Mouse (Mus musculus) erythroblast, adult 5-6 weeks (primary cell): ENCODE data around the gene Car10. TPM values are rescaled to one million over a fixed set of nuclear protein-coding genes. Genes with fewer than 3 reads are reported as not detected.

Experiments
- ATAC-seq: replicated peaks from 2 replicates; pipeline ENCODE4 v1.8.0; 2016; ENCODE audit warnings: moderate number of reproducible peaks, mild to moderate bottlenecking, moderate TSS enrichment, inconsistent platforms; ENCODE audit not compliant: poor library complexity, low FRiP score, severe bottlenecking
- total RNA-seq, 2 experiments: library from RNA; stranded (forward) in 1 of 2; stranded (reverse) in 1 of 2; fragments of 150-400 nt in 1 of 2; fragments of 200-764, 138-1000 nt in 1 of 2; gene quantifications; 2 replicates each; pipeline versions ENCODE4 v1.2.3 to v1.2.4; 2015 to 2017; ENCODE audit warnings: low replicate concordance in 2 of 2

Car10 gene
- total RNA-seq, 2 experiments from 2014 or later: 0.60 TPM; not detected in 1

- no peak for ATAC-seq
Observed at GRCm38 (mm10) chr11:93144544-93144943, 46.7 kb downstream of the Car10 start.

- no peak for ATAC-seq
Observed at GRCm38 (mm10) chr11:93154910-93155309, 57.1 kb downstream of the Car10 start.

GRCm38 (mm10) chr11:93172430-93172829, 74.6 kb downstream of the Car10 start:
- ATAC-seq: no peak

- no peak for ATAC-seq
Observed at GRCm38 (mm10) chr11:93173533-93174308, 75.9 kb downstream of the Car10 start.

- ATAC-seq: no peak
Observed at GRCm38 (mm10) chr11:93185477-93185876, 87.6 kb downstream of the Car10 start.

- no peak for ATAC-seq
Observed at GRCm38 (mm10) chr11:93186163-93186562, 88.3 kb downstream of the Car10 start.

GRCm38 (mm10) chr11:93188621-93189020, 90.8 kb downstream of the Car10 start:
- no peak for ATAC-seq

- ATAC-seq: no peak
Observed at GRCm38 (mm10) chr11:93200046-93200445, 102.2 kb downstream of the Car10 start.

- no peak for ATAC-seq
Observed at GRCm38 (mm10) chr11:93217457-93217856, 119.6 kb downstream of the Car10 start.

- no peak for ATAC-seq
Observed at GRCm38 (mm10) chr11:93230057-93230456, 132.2 kb downstream of the Car10 start.

- ATAC-seq: no peak
Observed at GRCm38 (mm10) chr11:93249771-93250265, 152.0 kb downstream of the Car10 start.

GRCm38 (mm10) chr11:93251766-93252165, 153.9 kb downstream of the Car10 start:
- no peak for ATAC-seq

GRCm38 (mm10) chr11:93263979-93264378, 166.2 kb downstream of the Car10 start:
- ATAC-seq: no peak

- no peak for ATAC-seq
Observed at GRCm38 (mm10) chr11:93272016-93272415, 174.2 kb downstream of the Car10 start.

GRCm38 (mm10) chr11:93273906-93274305, 176.1 kb downstream of the Car10 start:
- no peak for ATAC-seq

- ATAC-seq: no peak
Observed at GRCm38 (mm10) chr11:93293661-93294060, 195.8 kb downstream of the Car10 start.

GRCm38 (mm10) chr11:93309981-93310380, 212.2 kb downstream of the Car10 start:
- no peak for ATAC-seq

GRCm38 (mm10) chr11:93337756-93338155, 239.9 kb downstream of the Car10 start:
- no peak for ATAC-seq

- no peak for ATAC-seq
Observed at GRCm38 (mm10) chr11:93343961-93344360, 246.1 kb downstream of the Car10 start.

GRCm38 (mm10) chr11:93344869-93345268, 247.0 kb downstream of the Car10 start:
- ATAC-seq: no peak

GRCm38 (mm10) chr11:93361576-93361975, 263.7 kb downstream of the Car10 start:
- no peak for ATAC-seq

GRCm38 (mm10) chr11:93364171-93364570, 266.3 kb downstream of the Car10 start:
- no peak for ATAC-seq
